Mouse (Mus musculus) embryonic stem cell, embryonic (primary cell): ENCODE measurements around the gene Panx2.

ENCODE experiments used
- CTCF ChIA-PET, 4 experiments: fragments of 300-600 bp in 2 of 4; fragments of 350-600 bp in 2 of 4; sonication (Branson Sonifier 250); formaldehyde crosslinking; loops; one replicate each; lab custom pipeline; 2022; ENCODE audit warnings: inconsistent platforms in 2 of 4; lab: Charles Lee
- POLR2A ChIA-PET, 4 experiments: fragments of 300-600 bp in 2 of 4; fragments of 350-600 bp in 2 of 4; sonication (Branson Sonifier 250); formaldehyde crosslinking; loops; one replicate each; lab custom pipeline; 2022; ENCODE audit warnings: antibody characterized with exemption in 4 of 4, inconsistent platforms in 1 of 4; lab: Charles Lee

Gene Panx2

DNA sequence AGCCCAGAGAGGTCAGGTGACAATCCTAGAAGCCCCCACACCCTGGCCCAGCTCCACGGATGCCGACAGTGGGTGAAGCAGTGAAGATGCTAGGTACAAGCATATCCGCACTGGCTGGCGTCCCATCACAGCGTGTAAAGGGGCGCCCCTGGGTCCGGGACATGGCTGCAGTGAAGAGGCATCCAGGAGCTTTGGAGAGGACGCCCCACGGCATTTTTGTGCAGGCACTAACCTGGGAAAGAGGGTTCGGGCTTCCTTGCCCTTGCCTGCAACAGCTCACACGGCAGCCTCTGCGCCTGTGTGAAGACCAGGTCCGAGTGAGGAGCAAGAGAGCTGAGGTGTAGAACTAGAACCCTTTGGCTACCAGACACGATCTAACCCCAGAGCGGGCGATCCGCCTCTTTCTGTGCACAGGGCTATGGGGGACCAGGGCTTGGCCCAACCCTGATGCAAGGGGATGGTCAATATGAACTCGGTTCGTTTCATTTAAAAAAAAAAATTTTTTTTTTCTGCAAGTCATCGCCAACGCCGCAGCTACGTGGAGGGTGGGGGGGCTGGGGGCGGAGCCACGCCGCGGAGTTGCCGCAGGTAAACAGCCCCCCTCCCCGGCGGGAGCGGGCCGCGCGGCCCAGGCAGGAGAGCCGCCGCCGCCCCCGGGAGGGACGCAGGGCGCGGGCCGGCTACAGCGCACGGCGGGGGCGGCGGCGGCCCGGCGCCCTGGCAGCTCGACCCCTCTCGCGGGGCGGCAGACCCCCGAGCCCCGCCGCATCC lies at the start of gene Panx2:
Gene Panx2 (plus strand): TSS at position 574 of the 771 bp plus-strand sequence.
- POLR2A ChIA-PET: interaction anchor here in 3 of 4 experiments (0.5 to 2.3 kb wide), 26 partner anchors 8 to 419 kb away, joined by 3 to 8 read pairs (median 3); partner anchors contain the start of genes Trabd (in 2 of the 3), Lmf2 (in 1 of the 3), Ncaph2 (in 1 of the 3) and Selenoo (in 1 of the 3)

DNA sequence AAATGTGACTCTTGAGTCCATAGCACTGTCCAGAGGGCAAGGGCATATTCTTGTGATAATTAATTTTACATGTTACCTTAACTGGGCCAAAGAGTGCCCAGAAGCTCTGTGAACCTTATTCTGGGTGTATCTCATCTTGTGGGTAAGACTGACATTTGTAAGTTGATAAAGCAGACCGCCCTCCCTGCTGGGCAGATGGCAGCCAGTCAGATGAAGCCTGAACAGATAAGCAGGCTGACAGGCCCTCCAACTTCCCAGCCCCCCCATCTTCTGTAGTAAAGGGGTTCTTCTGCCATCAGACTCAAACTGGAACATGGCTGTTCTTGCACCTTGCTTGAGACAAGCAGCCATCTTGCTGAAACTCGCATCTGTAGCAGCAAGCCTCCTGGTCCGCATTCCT lies 42.8 kb upstream of the Panx2 start:
- POLR2A ChIA-PET: interaction anchor here in 1 of 4 experiments (0.6 kb wide), 1 partner anchor 192 kb away, joined by 3 read pairs; no protein-coding TSS in a partner anchor

More for the DNA sequence above, at the start of gene Panx2:
- CTCF ChIA-PET: interaction anchor here (0.5 to 1.3 kb wide), 9 partner anchors 42 to 1628 kb away, joined by 3 to 4 read pairs (median 3); no protein-coding TSS in a partner anchor

DNA sequence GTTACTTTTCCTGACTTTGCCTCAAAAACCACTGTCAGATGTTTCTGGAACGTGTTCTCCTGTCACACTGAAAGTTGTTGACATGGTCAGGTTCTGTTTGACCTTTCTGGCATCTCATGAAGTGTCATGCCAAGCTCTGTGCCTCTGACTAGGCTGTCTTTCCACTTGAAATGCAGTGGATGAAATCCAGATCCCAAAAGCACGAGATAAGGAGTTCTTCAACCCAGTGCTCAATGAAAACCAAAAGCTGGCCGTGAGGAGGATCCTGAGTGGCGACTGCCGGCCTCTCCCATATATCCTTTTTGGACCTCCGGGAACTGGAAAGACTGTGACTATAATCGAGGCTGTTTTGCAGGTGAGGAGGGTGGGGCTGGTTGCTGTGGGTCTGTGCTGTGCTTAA lies 39.4 kb upstream of the Panx2 start:
- POLR2A ChIA-PET: no interaction called here
- CTCF ChIA-PET: no interaction called here

More for the DNA sequence above, 42.8 kb upstream of the Panx2 start:
- CTCF ChIA-PET: interaction anchor here in 1 of 4 experiments (0.8 kb wide), 1 partner anchor 27 kb away, joined by 3 read pairs; no protein-coding TSS in a partner anchor

- CTCF ChIA-PET: interaction anchor here in 1 of 4 experiments (0.5 kb wide), 1 partner anchor 337 kb away, joined by 4 read pairs; no protein-coding TSS in a partner anchor
- POLR2A ChIA-PET: no interaction called here
These were observed 39.0 kb upstream of the Panx2 start for GRCm38 (mm10) chr15:89020492-89020891.

- ChIA-PET CTCF (interaction anchor here (0.5 to 1.3 kb wide), 8 partner anchors 28 to 717 kb away, joined by 3 to 5 read pairs (median 3); no protein-coding TSS in a partner anchor), POLR2A (no interaction called here)
These were observed 15.2 kb upstream of the Panx2 start for GRCm38 (mm10) chr15:89044381-89044780.

- POLR2A ChIA-PET: interaction anchor here in 1 of 4 experiments (0.6 kb wide), 1 partner anchor 165 kb away, joined by 7 read pairs; the partner anchor contains the start of gene Ppp6r2
- CTCF ChIA-PET: interaction anchor here in 2 of 4 experiments (0.6 to 1.0 kb wide), 2 partner anchors 68 to 81 kb away, joined by 3 to 4 read pairs; no protein-coding TSS in a partner anchor
These were observed 13.2 kb upstream of the Panx2 start for GRCm38 (mm10) chr15:89046356-89046755.

DNA sequence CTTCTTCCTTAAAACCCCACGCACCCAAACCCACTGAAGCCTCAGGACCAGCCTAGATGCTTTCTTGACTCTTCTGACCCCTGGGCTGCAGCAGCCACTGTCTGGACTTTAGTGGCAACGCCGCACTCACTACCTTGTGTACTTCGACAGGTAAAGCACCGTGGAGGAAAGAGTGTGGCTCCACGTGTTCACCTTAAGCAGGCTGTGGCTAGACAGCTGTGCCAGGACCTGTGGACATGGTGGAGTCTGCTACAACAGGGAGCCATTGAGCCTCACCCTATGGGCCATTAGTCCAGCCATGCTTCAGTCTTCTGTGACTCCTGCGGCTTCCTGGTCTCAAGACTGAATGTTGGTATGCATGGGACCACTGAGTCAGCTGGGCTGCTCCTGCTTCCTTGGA lies 4.9 kb upstream of the Panx2 start:
- POLR2A ChIA-PET: no interaction called here
- CTCF ChIA-PET: interaction anchor here in 1 of 4 experiments (0.6 kb wide), 1 partner anchor 74 kb away, joined by 3 read pairs; the partner anchor contains the start of gene Hdac10

- ChIA-PET CTCF (interaction anchor here in 3 of 4 experiments (0.5 to 1.2 kb wide), 3 partner anchors 42 to 231 kb away, joined by 3 read pairs; no protein-coding TSS in a partner anchor), POLR2A (interaction anchor here in 3 of 4 experiments (0.6 to 1.8 kb wide), 18 partner anchors 9 to 419 kb away, joined by 3 to 7 read pairs (median 3); partner anchors contain the start of genes Trabd (in 1 of the 3) and Zbed4 (in 1 of the 3))
These were observed 798 bp upstream of the Panx2 start for GRCm38 (mm10) chr15:89058736-89059135.

- POLR2A ChIA-PET: interaction anchor here in 3 of 4 experiments (0.5 to 2.3 kb wide), 14 partner anchors 8 to 395 kb away, joined by 3 to 8 read pairs (median 4); partner anchors contain the start of genes Trabd (in 2 of the 3), Lmf2 (in 1 of the 3), Ncaph2 (in 1 of the 3) and Ttll8 (in 1 of the 3)
These were observed 623 bp downstream of the Panx2 start for GRCm38 (mm10) chr15:89060032-89060681.

GRCm38 (mm10) chr15:89060811-89061460 lies 1.4 kb downstream of the Panx2 start:
- ChIA-PET CTCF (interaction anchor here in 3 of 4 experiments (0.6 to 1.0 kb wide), 3 partner anchors 233 to 355 kb away, joined by 3 read pairs; no protein-coding TSS in a partner anchor), POLR2A (interaction anchor here in 3 of 4 experiments (1.1 to 2.3 kb wide), 6 partner anchors 10 to 242 kb away, joined by 3 to 8 read pairs (median 3); partner anchors contain the start of genes Alg12 (in 1 of the 3), Creld2 (in 1 of the 3), Trabd (in 1 of the 3) and Ttll8 (in 1 of the 3))

More at GRCm38 (mm10) chr15:89060032-89060681, 623 bp downstream of the Panx2 start:
- CTCF ChIA-PET: interaction anchor here in 2 of 4 experiments (0.6 to 1.3 kb wide), 2 partner anchors 232 to 356 kb away, joined by 3 to 4 read pairs; no protein-coding TSS in a partner anchor

GRCm38 (mm10) chr15:89061761-89062517 lies 2.4 kb downstream of the Panx2 start:
- ChIA-PET CTCF (interaction anchor here in 1 of 4 experiments (0.8 kb wide), 1 partner anchor 234 kb away, joined by 3 read pairs; no protein-coding TSS in a partner anchor), POLR2A (interaction anchor here in 2 of 4 experiments (1.2 to 2.3 kb wide), 2 partner anchors 13 to 243 kb away, joined by 3 to 8 read pairs; partner anchors contain the start of genes Alg12 (in 1 of the 2), Creld2 (in 1 of the 2) and Trabd (in 1 of the 2))

DNA sequence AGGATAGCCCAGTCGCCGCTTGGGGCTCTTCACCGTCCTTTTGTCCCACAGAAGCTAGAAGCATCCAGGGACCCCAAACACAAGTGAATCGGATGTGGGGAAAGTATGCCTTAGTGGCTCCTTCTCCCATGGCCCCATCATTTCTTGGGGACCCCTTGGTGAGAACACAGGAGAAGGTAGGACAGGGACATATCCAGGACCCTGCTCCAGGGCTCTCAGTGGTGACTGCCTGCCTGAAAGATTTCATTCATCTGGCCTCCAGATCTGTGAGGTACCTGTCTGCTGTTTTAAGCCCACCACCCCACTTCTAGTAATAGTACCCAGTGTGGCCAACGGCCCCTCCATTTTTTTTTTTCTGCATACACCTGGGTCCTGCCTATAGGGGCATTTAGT lies 3.0 kb downstream of the Panx2 start:
- CTCF ChIA-PET: no interaction called here
- POLR2A ChIA-PET: no interaction called here

DNA sequence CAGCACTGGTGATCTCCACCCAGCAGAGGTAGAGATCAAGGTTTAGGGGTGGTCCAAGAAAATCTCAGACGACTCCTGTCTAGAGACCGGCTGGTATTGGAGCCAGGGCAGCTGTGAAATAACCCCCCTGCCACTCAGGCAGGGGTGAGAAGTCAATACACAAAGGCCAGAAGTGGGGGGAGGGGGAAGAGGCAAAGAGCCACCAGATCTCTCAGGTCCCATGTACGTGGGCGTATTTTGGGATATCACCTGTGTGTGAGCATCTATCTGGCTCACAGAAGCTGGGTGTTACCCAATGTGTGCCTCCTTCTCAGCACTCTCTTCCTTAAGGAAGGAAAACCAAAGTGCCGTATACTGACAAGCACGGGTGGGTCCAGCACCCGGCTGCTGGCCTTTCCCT lies 3.5 kb downstream of the Panx2 start:
- POLR2A ChIA-PET: no interaction called here
- CTCF ChIA-PET: no interaction called here

DNA sequence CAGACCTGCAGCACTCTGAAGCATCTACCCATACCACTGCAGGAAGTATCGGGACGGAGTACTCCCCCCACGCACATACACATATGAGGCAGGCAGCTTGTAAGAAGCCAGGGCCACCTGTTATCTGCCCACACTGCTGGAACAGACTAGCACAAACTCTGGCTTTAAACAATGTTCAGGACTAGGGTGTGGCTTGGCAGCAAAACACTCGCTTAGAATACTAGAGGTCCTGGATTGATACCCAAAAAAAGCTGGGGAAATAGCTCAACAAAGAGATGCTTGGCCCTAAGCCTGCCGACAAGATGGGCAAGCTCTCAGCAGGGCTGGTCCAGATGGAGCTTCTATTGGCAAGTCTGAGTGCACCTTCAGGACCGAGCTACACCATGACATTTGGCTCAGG lies 4.0 kb downstream of the Panx2 start:
- POLR2A ChIA-PET: no interaction called here
- CTCF ChIA-PET: no interaction called here

GRCm38 (mm10) chr15:89064891-89065290 lies 5.4 kb downstream of the Panx2 start:
- ChIA-PET CTCF (no interaction called here), POLR2A (interaction anchor here in 1 of 4 experiments (1.5 to 1.9 kb wide), 2 partner anchors 10 to 227 kb away, joined by 4 read pairs; partner anchors contain the start of gene Trabd)

- CTCF ChIA-PET: interaction anchor here in 1 of 4 experiments (1.2 kb wide), 1 partner anchor 240 kb away, joined by 3 read pairs; no protein-coding TSS in a partner anchor
- POLR2A ChIA-PET: interaction anchor here in 3 of 4 experiments (0.6 to 1.7 kb wide), 8 partner anchors 8 to 822 kb away, joined by 3 to 7 read pairs (median 5); partner anchors contain the start of gene Panx2 (in 2 of the 3)
These were observed 8.1 kb downstream of the Panx2 start for GRCm38 (mm10) chr15:89067609-89068008.
